Mouse (Mus musculus): ENCODE data around the gene Rps12-ps3.

GRCm38 (mm10) chr19:59350273-59350903, 28.3 kb downstream of the Rps12-ps3 start:
- TF ChIP-seq CTCF (IDR thresholded peaks at IDR 0.05) (no peak), EP300 (IDR thresholded peaks at IDR 0.05) (no peak)

Measured in lung, postnatal 0 days (tissue).